Mouse (Mus musculus): ENCODE data around the gene Kif13a. TPM values are rescaled to one million over a fixed set of nuclear protein-coding genes. Genes with fewer than 3 reads are reported as not detected.

Kif13a gene
- polyA plus RNA-seq, 1 experiment from 2014 or later: 8.0 TPM

GRCm38 (mm10) chr13:46812648-46813184 lies 117.0 kb downstream of the Kif13a start:
- H3K4me1 ChIP-seq: no peaks in the 10 kb centered on the region
- no peaks in the 10 kb centered on the region for H3K27me3 ChIP-seq (ENCODE audit: poor library complexity, severe bottlenecking)
- no peak for DNase-seq (ENCODE audit: extremely low spot score, low spot score)
- no peak overlapping the region for H3K4me3 ChIP-seq
- no peak overlapping the region for H3K27ac ChIP-seq
- H3K36me3 ChIP-seq (replicated peaks): peaks cover 80% of the 10 kb centered on the region
- 94% methylated on average over 15 of the region's 15 CpGs for WGBS
- H3K9me3 ChIP-seq: no peaks in the 10 kb centered on the region

- H3K36me3 ChIP-seq (replicated peaks): peaks cover 87% of the 10 kb centered on the region
Observed at GRCm38 (mm10) chr13:46811696-46812095, 118.0 kb downstream of the Kif13a start.

GRCm38 (mm10) chr13:46810613-46811012 lies 119.1 kb downstream of the Kif13a start:
- no peaks in the 10 kb centered on the region for H3K27me3 ChIP-seq (ENCODE audit: poor library complexity, severe bottlenecking)
- no peaks in the 10 kb centered on the region for H3K9me3 ChIP-seq
- H3K4me1 ChIP-seq: no peaks in the 10 kb centered on the region
- peaks cover 81% of the 10 kb centered on the region for H3K36me3 ChIP-seq (replicated peaks)
- WGBS: 96% methylated on average over 17 of the region's 17 CpGs
- DNase-seq (ENCODE audit: extremely low spot score, low spot score): no peak
- no peak overlapping the region for H3K27ac ChIP-seq
- H3K4me3 ChIP-seq: no peak overlapping the region

More at GRCm38 (mm10) chr13:46811696-46812095, 118.0 kb downstream of the Kif13a start:
- 81% methylated on average over 9 of the region's 9 CpGs for WGBS
- H3K4me3 ChIP-seq: no peak overlapping the region
- no peaks in the 10 kb centered on the region for H3K4me1 ChIP-seq
- H3K9me3 ChIP-seq: no peaks in the 10 kb centered on the region
- no peak for DNase-seq (ENCODE audit: extremely low spot score, low spot score)
- no peak overlapping the region for H3K27ac ChIP-seq
- H3K27me3 ChIP-seq (ENCODE audit: poor library complexity, severe bottlenecking): no peaks in the 10 kb centered on the region

GRCm38 (mm10) chr13:46810098-46810497 lies 119.6 kb downstream of the Kif13a start:
- WGBS: 90% methylated on average over 12 of the region's 12 CpGs
- H3K9me3 ChIP-seq: no peaks in the 10 kb centered on the region
- no peaks in the 10 kb centered on the region for H3K27me3 ChIP-seq (ENCODE audit: poor library complexity, severe bottlenecking)
- DNase-seq (ENCODE audit: extremely low spot score, low spot score): peak; percentile 22
- no peak overlapping the region for H3K4me3 ChIP-seq
- no peaks in the 10 kb centered on the region for H3K4me1 ChIP-seq
- peaks cover 76% of the 10 kb centered on the region for H3K36me3 ChIP-seq (replicated peaks)
- H3K27ac ChIP-seq: no peak overlapping the region

- Histone ChIP-seq H3K4me1 (no peaks in the 10 kb centered on the region), H3K27me3 (ENCODE audit: poor library complexity, severe bottlenecking) (no peaks in the 10 kb centered on the region), H3K4me3 (no peak overlapping the region), H3K27ac (no peak overlapping the region), H3K36me3 (replicated peaks) (peaks cover 59% of the 10 kb centered on the region), H3K9me3 (no peaks in the 10 kb centered on the region)
- DNase-seq (ENCODE audit: extremely low spot score, low spot score): no peak
- 91% methylated on average over 11 of the region's 11 CpGs for WGBS
Observed at GRCm38 (mm10) chr13:46807901-46808300, 121.8 kb downstream of the Kif13a start.

GRCm38 (mm10) chr13:46801196-46801595 lies 128.5 kb downstream of the Kif13a start:
- Histone ChIP-seq H3K9me3 (no peaks in the 10 kb centered on the region), H3K4me3 (no peak overlapping the region), H3K4me1 (no peaks in the 10 kb centered on the region), H3K27me3 (ENCODE audit: poor library complexity, severe bottlenecking) (no peaks in the 10 kb centered on the region), H3K36me3 (replicated peaks) (peaks cover 58% of the 10 kb centered on the region), H3K27ac (no peak overlapping the region)
- DNase-seq (ENCODE audit: extremely low spot score, low spot score): no peak
- WGBS: 92% methylated on average over 13 of the region's 13 CpGs

- H3K36me3 ChIP-seq (replicated peaks): peaks cover 77% of the 10 kb centered on the region
- peak; percentile 32 for DNase-seq (ENCODE audit: extremely low spot score, low spot score)
Observed at GRCm38 (mm10) chr13:46798156-46798555, 131.5 kb downstream of the Kif13a start.

GRCm38 (mm10) chr13:46796381-46796780 lies 133.3 kb downstream of the Kif13a start:
- Histone ChIP-seq H3K4me1 (no peaks in the 10 kb centered on the region), H3K9me3 (no peaks in the 10 kb centered on the region), H3K27me3 (ENCODE audit: poor library complexity, severe bottlenecking) (no peaks in the 10 kb centered on the region), H3K4me3 (no peak overlapping the region), H3K36me3 (replicated peaks) (peaks cover 77% of the 10 kb centered on the region), H3K27ac (no peak overlapping the region)
- 96% methylated on average over 1 of the region's 1 CpGs for WGBS
- DNase-seq (ENCODE audit: extremely low spot score, low spot score): no peak

More at GRCm38 (mm10) chr13:46798156-46798555, 131.5 kb downstream of the Kif13a start:
- H3K27ac ChIP-seq: no peak overlapping the region
- H3K4me3 ChIP-seq: no peak overlapping the region
- WGBS: 45% methylated on average over 4 of the region's 4 CpGs
- no peaks in the 10 kb centered on the region for H3K9me3 ChIP-seq
- no peaks in the 10 kb centered on the region for H3K4me1 ChIP-seq
- H3K27me3 ChIP-seq (ENCODE audit: poor library complexity, severe bottlenecking): no peaks in the 10 kb centered on the region

- Histone ChIP-seq H3K9me3 (no peaks in the 10 kb centered on the region), H3K4me1 (no peaks in the 10 kb centered on the region), H3K4me3 (no peak overlapping the region), H3K36me3 (replicated peaks) (peaks cover 83% of the 10 kb centered on the region), H3K27ac (no peak overlapping the region), H3K27me3 (ENCODE audit: poor library complexity, severe bottlenecking) (no peaks in the 10 kb centered on the region)
- 77% methylated on average over 13 of the region's 13 CpGs for WGBS
- peak; percentile 20 for DNase-seq (ENCODE audit: extremely low spot score, low spot score)
Observed at GRCm38 (mm10) chr13:46793824-46794223, 135.8 kb downstream of the Kif13a start.

- WGBS: 94% methylated on average over 8 of the region's 8 CpGs
- H3K4me3 ChIP-seq: no peak overlapping the region
- H3K4me1 ChIP-seq: no peaks in the 10 kb centered on the region
- H3K27ac ChIP-seq: no peak overlapping the region
- H3K27me3 ChIP-seq (ENCODE audit: poor library complexity, severe bottlenecking): no peaks in the 10 kb centered on the region
- peaks cover 86% of the 10 kb centered on the region for H3K36me3 ChIP-seq (replicated peaks)
- no peak for DNase-seq (ENCODE audit: extremely low spot score, low spot score)
- no peaks in the 10 kb centered on the region for H3K9me3 ChIP-seq
Observed at GRCm38 (mm10) chr13:46788452-46788851, 141.2 kb downstream of the Kif13a start.

GRCm38 (mm10) chr13:46786836-46787235 lies 142.8 kb downstream of the Kif13a start:
- Histone ChIP-seq H3K27me3 (ENCODE audit: poor library complexity, severe bottlenecking) (no peaks in the 10 kb centered on the region), H3K27ac (no peak overlapping the region), H3K36me3 (replicated peaks) (peaks cover 79% of the 10 kb centered on the region), H3K9me3 (no peaks in the 10 kb centered on the region), H3K4me3 (no peak overlapping the region), H3K4me1 (no peaks in the 10 kb centered on the region)
- DNase-seq (ENCODE audit: extremely low spot score, low spot score): no peak
- 87% methylated on average over 2 of the region's 2 CpGs for WGBS

- Histone ChIP-seq H3K4me3 (no peak overlapping the region), H3K27me3 (ENCODE audit: poor library complexity, severe bottlenecking) (no peaks in the 10 kb centered on the region), H3K27ac (no peak overlapping the region), H3K4me1 (no peaks in the 10 kb centered on the region), H3K9me3 (no peaks in the 10 kb centered on the region), H3K36me3 (replicated peaks) (peaks cover 78% of the 10 kb centered on the region)
- DNase-seq (ENCODE audit: extremely low spot score, low spot score): no peak
- WGBS: 96% methylated on average over 10 of the region's 10 CpGs
Observed at GRCm38 (mm10) chr13:46786064-46786561, 143.6 kb downstream of the Kif13a start.

- Histone ChIP-seq H3K27ac (no peak overlapping the region), H3K9me3 (no peaks in the 10 kb centered on the region), H3K4me1 (no peaks in the 10 kb centered on the region; the same call in 1 of the 2 replicates), H3K4me3 (no peak overlapping the region), H3K36me3 (replicated peaks) (peaks cover 60% of the 10 kb centered on the region), H3K27me3 (ENCODE audit: poor library complexity, severe bottlenecking) (no peaks in the 10 kb centered on the region)
- WGBS: 94% methylated on average over 11 of the region's 11 CpGs
- no peak for DNase-seq (ENCODE audit: extremely low spot score, low spot score)
Observed at GRCm38 (mm10) chr13:46780379-46780778, 149.3 kb downstream of the Kif13a start.

Measured in forebrain, embryonic 10.5 days (tissue).